Mouse (Mus musculus) heart, embryonic 13.5 days (tissue): ENCODE measurements around the gene Cntn5. TPM values are rescaled to one million over a fixed set of nuclear protein-coding genes. Genes with fewer than 3 reads are reported as not detected.

Source experiments
- ATAC-seq: fragments of 200-750 bp; cut with Nextera tagmentation; 2 replicates; pipeline ENCODE4 v1.8.0; 2017; ENCODE audit warnings: moderate TSS enrichment; ENCODE audit not compliant: insufficient number of reproducible peaks, low FRiP score, low TSS enrichment; ENCODE audit errors: extremely low read depth
- H3K27ac ChIP-seq: fragments of 300-500 bp; sonication (generic); replicated peaks from 2 replicates; pipeline ENCODE4 v1.5.1; 2015; ENCODE audit warnings: moderate library complexity, mild to moderate bottlenecking, inconsistent platforms
- H3K27me3 ChIP-seq: fragments of 300-500 bp; sonication (generic); replicated peaks from 2 replicates; pipeline ENCODE4 v1.6.1; 2015; ENCODE audit warnings: mild to moderate bottlenecking, inconsistent platforms
- H3K36me3 ChIP-seq: fragments of 300-500 bp; sonication (generic); 2 replicates; pipeline ENCODE4 v1.6.1; 2015; ENCODE audit warnings: mild to moderate bottlenecking, inconsistent platforms
- H3K4me1 ChIP-seq: fragments of 300-500 bp; sonication (generic); 2 replicates; pipeline ENCODE4 v1.6.1; 2015; ENCODE audit warnings: inconsistent platforms
- H3K4me2 ChIP-seq: fragments of 300-500 bp; sonication (generic); 2 replicates; pipeline ENCODE4 v1.6.1; 2015; ENCODE audit warnings: inconsistent platforms, mild to moderate bottlenecking, moderate library complexity
- H3K4me3 ChIP-seq: fragments of 300-500 bp; sonication (generic); 2 replicates; pipeline ENCODE4 v1.5.1; 2015; ENCODE audit warnings: moderate library complexity, mild to moderate bottlenecking, inconsistent platforms
- H3K9ac ChIP-seq: fragments of 300-500 bp; sonication (generic); 2 replicates; pipeline ENCODE4 v1.6.1; 2015; ENCODE audit warnings: inconsistent platforms, mild to moderate bottlenecking, moderate library complexity
- H3K9me3 ChIP-seq: fragments of 300-500 bp; sonication (generic); 2 replicates; pipeline ENCODE4 v1.6.1; 2016; ENCODE audit warnings: inconsistent platforms
- WGBS: fragments of 180-500 bp; shearing (Covaris S2); methylation state at CpG from one replicate; pipeline ENCODE4 v1.1.7; 2015; ENCODE audit warnings: mixed read lengths; 5-methylcytosine and 5-hydroxymethylcytosine counted together
- microRNA-seq: library from miRNA; unstranded; fragments of <30 nt; microRNA quantifications from one replicate; pipeline ENCODE4, GENCODE M21; 2016
- polyA plus RNA-seq: library from polyadenylated mRNA; unstranded; fragments of >200 nt; fragmentation: Nextera tagmentation; extraction: Ambion mirVana; gene quantifications from 2 replicates; pipeline ENCODE4 v1.2.1, GENCODE M21; 2015

Gene Cntn5
- polyA plus RNA-seq, 1 experiment from 2014 or later: 0.13 TPM

GRCm38 (mm10) chr9:9674531-9674930 is 1230.0 kb downstream of the Cntn5 start:
- Histone ChIP-seq H3K4me1 (peaks cover 9% of the 10 kb centered on the region; the same call in 1 of the 2 replicates), H3K9ac (no peak overlapping the region), H3K4me2 (no peak overlapping the region), H3K36me3 (no peaks in the 10 kb centered on the region), H3K4me3 (no peak overlapping the region), H3K27ac (no peak overlapping the region), H3K9me3 (no peaks in the 10 kb centered on the region), H3K27me3 (peaks cover 12% of the 10 kb centered on the region; the same call in 1 of the 2 replicates)
- ATAC-seq: no peak
- 72% methylated on average over 5 of the region's 5 CpGs for WGBS

DNA sequence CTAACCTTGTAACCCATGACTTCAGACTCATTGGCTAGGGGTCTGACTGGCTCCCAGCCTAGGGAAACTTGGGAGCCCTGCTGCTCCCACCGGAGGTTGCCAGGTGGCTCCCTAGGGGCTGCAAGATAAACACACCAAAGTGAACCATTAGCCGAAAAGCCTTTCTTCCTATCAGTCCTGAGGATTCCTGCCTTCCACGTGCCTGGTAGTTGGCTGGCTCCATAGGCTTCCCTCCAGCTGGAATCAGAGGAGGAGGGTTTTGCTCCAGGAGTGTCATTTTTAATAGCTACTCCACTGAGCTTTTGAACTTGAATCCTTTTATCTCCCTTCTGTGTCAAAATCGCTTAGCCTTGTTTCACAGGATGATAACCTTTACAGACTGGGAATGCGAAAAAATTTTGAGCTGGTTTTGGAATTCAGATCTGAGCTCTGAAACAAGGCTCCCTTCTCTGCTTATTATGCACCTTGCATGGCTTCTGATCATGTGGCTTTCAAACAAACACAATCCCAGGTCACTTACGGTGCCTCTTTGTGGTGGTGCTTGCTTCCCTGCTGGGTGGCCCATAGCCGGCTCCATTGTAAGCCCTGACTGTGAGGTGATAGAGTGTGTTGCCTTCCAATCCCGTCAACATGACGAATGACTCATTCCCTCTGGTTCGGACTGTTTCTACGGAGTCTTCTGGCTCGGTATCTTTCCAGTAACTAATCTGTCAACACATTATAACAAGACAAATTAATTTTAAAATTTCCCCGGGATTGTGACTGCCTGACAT is 1231.1 kb downstream of the Cntn5 start:
- Histone ChIP-seq H3K9me3 (no peaks in the 10 kb centered on the region), H3K27ac (no peak overlapping the region), H3K9ac (no peak overlapping the region), H3K4me2 (peak overlapping the region; percentile 14), H3K4me3 (no peak overlapping the region), H3K36me3 (no peaks in the 10 kb centered on the region), H3K27me3 (peaks cover 12% of the 10 kb centered on the region; the same call in 1 of the 2 replicates), H3K4me1 (peaks cover 9% of the 10 kb centered on the region; the same call in 1 of the 2 replicates)
- ATAC-seq: no peak
- 7% methylated on average over 13 of the region's 13 CpGs for WGBS

DNA sequence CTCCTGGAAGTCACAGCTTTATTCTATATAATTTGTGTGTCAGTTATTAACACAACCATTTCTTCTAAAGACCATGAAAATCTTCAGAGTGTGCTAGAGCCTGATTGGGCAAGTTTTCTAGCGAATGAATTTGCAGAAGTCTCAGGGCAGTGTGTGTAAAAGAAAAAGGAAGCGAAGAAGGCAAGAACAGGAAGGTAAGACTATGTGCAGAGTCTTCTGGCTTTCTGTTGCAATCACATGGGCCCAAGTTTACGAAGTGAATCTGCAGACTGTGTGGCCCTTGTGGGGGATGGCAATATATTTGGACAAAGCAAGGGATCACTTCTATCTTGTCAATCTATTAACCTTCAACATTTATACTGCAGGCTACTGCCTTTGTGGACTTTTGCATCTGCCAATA is 1251.1 kb downstream of the Cntn5 start:
- WGBS: 82% methylated on average over 3 of the region's 3 CpGs
- H3K27me3 ChIP-seq: no peaks in the 10 kb centered on the region
- no peaks in the 10 kb centered on the region for H3K4me1 ChIP-seq

GRCm38 (mm10) chr9:9647361-9647760 is 1257.2 kb downstream of the Cntn5 start:
- Histone ChIP-seq H3K4me2 (no peak overlapping the region), H3K9ac (no peak overlapping the region), H3K27me3 (no peaks in the 10 kb centered on the region), H3K9me3 (no peaks in the 10 kb centered on the region), H3K4me3 (no peak overlapping the region), H3K27ac (no peak overlapping the region), H3K36me3 (no peaks in the 10 kb centered on the region), H3K4me1 (no peaks in the 10 kb centered on the region)
- ATAC-seq: no peak
- 65% methylated on average over 3 of the region's 3 CpGs for WGBS

More for the DNA sequence above, 1251.1 kb downstream of the Cntn5 start:
- Histone ChIP-seq H3K27ac (no peak overlapping the region), H3K9me3 (no peaks in the 10 kb centered on the region), H3K4me2 (no peak overlapping the region), H3K4me3 (no peak overlapping the region), H3K9ac (no peak overlapping the region), H3K36me3 (no peaks in the 10 kb centered on the region)
- ATAC-seq: no peak

- ATAC-seq: no peak
- H3K36me3 ChIP-seq: no peaks in the 10 kb centered on the region
- WGBS: 76% methylated on average over 1 of the region's 1 CpGs
These were observed 1258.3 kb downstream of the Cntn5 start for GRCm38 (mm10) chr9:9646276-9646675.

More at GRCm38 (mm10) chr9:9646276-9646675, 1258.3 kb downstream of the Cntn5 start:
- Histone ChIP-seq H3K4me3 (no peak overlapping the region), H3K27me3 (no peaks in the 10 kb centered on the region), H3K4me1 (no peaks in the 10 kb centered on the region), H3K27ac (no peak overlapping the region), H3K4me2 (no peak overlapping the region), H3K9me3 (no peaks in the 10 kb centered on the region), H3K9ac (no peak overlapping the region)

Small RNA genes lying within 50 kb of the gene (microRNA-seq; reads per million reads assigned to microRNA genes)
- not detected for gene Gm24496
- gene Gm25086: not detected
- not detected for gene Gm26195
- gene Mir6237: not detected
